Mouse (Mus musculus) midbrain, embryonic 10.5 days (tissue): Measurements from ENCODE around the gene Cox4i1. TPM values are rescaled to one million over a fixed set of nuclear protein-coding genes. Genes with fewer than 3 reads are reported as not detected.
A peak's percentile ranks its signal among the peaks of the same experiment; 100 is the strongest.
"Not testable (repeated sequence)": the region's sequence is repeated elsewhere in the genome, so short reads cannot be mapped to it uniquely, and the experiment has no call there.

Source experiments
- DNase-seq: peaks from one replicate; pipeline ENCODE4 v3.0.0-alpha.2; 2017; ENCODE audit warnings: low spot score
- H3K27ac ChIP-seq: fragments of 300-500 bp; sonication (generic); replicated peaks from 2 replicates; pipeline ENCODE4 v1.5.1; 2016; ENCODE audit warnings: mild to moderate bottlenecking
- H3K27me3 ChIP-seq: fragments of 300-500 bp; sonication (generic); 2 replicates; pipeline ENCODE4 v1.6.1; 2016; ENCODE audit warnings: low read depth, mild to moderate bottlenecking; ENCODE audit not compliant: poor library complexity, severe bottlenecking
- H3K36me3 ChIP-seq: fragments of 300-500 bp; sonication (generic); 2 replicates; pipeline ENCODE4 v1.6.1; 2016; ENCODE audit warnings: mild to moderate bottlenecking, moderate library complexity
- H3K4me1 ChIP-seq: fragments of 300-500 bp; sonication (generic); 2 replicates; pipeline ENCODE4 v1.6.1; 2016
- H3K4me3 ChIP-seq: fragments of 300-500 bp; sonication (generic); 2 replicates; pipeline ENCODE4 v1.5.1; 2016; ENCODE audit warnings: mild to moderate bottlenecking, moderate library complexity
- H3K9me3 ChIP-seq: fragments of 300-500 bp; sonication (generic); replicated peaks from 2 replicates; pipeline ENCODE4 v1.6.1; 2016; ENCODE audit warnings: mild to moderate bottlenecking
- WGBS: fragments of 180-500 bp; shearing (Covaris S2); methylation state at CpG from one replicate; pipeline ENCODE4 v1.1.7; 2016; 5-methylcytosine and 5-hydroxymethylcytosine counted together
- polyA plus RNA-seq: library from polyadenylated mRNA; unstranded; fragments of >200 nt; fragmentation: Nextera tagmentation; extraction: Ambion mirVana; gene quantifications from 2 replicates; pipeline ENCODE4 v1.2.1, GENCODE M21; 2016

Gene Cox4i1
- polyA plus RNA-seq, 1 experiment from 2014 or later = 963 TPM

DNA sequence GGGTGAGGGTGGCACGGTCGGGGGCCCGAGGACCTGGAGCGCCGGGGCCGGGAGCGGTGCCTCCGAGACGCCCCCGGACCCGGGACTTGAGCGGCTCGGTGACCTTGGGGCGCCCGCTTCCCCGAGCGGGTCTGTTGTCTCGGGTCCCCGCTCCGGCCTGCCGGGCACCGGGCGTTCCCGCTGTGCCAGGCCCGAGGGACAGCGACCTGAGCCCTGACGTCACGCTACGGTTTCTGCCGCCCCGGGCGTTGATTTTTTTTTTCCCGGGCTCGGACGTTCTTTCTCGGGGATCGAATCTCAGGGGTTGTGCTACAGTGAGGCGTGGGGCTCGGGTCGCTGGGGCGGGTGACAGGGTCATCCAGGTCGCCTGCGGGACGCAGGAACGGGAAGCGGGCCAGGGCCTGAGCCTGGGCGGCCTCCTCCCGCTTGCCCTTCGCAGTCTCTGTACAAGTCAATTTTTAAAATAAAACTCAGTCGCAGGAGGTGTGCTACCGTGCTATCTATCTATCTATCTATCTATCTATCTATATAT is 418 bp downstream of the Cox4i1 start, which contains the start of gene Emc8:
Gene Emc8 (minus strand): TSS at position 200 of the 532 bp plus-strand sequence.
- WGBS = under 1% methylated on average over 51 of the region's 51 CpGs
- peak within 1 kb of the TSS; percentile 98 for H3K4me3 ChIP-seq

DNA sequence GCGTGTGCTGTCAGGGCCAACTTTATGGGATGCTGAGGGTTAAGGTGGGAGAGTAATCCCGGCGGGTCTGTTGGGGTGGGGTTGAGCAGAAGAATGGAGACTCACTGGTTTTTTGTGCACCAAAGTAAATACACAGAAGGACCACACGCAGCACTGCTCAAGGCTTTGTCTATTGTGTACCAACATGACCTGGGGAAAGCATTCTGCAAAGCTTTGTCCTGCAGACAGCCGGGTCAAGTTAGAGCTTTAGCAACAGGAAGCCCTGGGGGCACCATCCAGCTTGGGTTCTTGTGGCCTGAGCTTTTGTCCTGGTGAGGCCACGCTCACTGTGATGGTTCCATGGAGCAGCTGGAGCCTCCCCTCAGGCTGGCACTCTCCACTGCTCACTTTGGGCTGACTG is 3.8 kb downstream of the Cox4i1 start:
- H3K27me3 ChIP-seq = no peaks in the 10 kb centered on the region
- WGBS = 69% methylated on average over 6 of the region's 6 CpGs
- peaks cover 57% of the 10 kb centered on the region for H3K36me3 ChIP-seq
- H3K4me1 ChIP-seq = peaks cover 43% of the 10 kb centered on the region
- no peak for DNase-seq
- H3K27ac ChIP-seq = no peak overlapping the region
- H3K9me3 ChIP-seq = no peaks in the 10 kb centered on the region
- H3K4me3 ChIP-seq = no peak overlapping the region

More for the DNA sequence above, 418 bp downstream of the Cox4i1 start, which contains the start of gene Emc8:
- Histone ChIP-seq H3K9me3 (no peaks in the 10 kb centered on the region), H3K27me3 (no peaks in the 10 kb centered on the region), H3K36me3 (peaks cover 62% of the 10 kb centered on the region), H3K27ac (peak within 1 kb of the TSS; percentile 92), H3K4me1 (peaks cover 71% of the 10 kb centered on the region)
- DNase-seq = no peak

DNA sequence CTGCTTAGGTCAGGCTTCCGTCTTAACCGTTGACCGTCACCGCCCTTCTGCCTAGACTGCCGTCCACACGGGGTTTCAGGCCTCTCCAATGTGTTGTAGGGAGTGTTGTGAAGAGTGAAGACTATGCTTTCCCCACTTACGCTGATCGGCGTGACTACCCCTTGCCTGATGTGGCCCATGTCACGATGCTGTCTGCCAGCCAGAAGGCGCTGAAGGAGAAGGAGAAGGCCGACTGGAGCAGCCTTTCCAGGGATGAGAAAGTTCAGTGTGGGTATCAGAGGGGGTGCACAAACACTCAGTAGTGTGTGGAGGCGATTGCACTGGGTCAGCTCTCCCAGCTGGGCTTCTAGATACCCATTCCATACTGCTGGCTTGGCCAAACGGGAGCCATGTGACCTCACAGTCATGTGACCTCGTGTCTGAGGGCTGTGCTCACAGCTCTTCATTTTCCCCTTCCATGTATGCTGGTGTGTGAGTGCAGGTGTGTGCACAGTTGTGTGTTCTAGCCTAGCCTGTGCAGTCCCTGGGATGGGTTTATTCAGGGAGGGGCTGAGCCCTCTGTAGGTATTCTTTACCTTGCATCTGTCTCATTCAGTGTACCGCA is 4.7 kb downstream of the Cox4i1 start:
- Histone ChIP-seq H3K36me3 (peaks cover 57% of the 10 kb centered on the region), H3K4me3 (no peak overlapping the region), H3K4me1 (peaks cover 37% of the 10 kb centered on the region), H3K9me3 (no peaks in the 10 kb centered on the region), H3K27me3 (no peaks in the 10 kb centered on the region), H3K27ac (no peak overlapping the region)
- no peak for DNase-seq
- WGBS = 93% methylated on average over 16 of the region's 16 CpGs

DNA sequence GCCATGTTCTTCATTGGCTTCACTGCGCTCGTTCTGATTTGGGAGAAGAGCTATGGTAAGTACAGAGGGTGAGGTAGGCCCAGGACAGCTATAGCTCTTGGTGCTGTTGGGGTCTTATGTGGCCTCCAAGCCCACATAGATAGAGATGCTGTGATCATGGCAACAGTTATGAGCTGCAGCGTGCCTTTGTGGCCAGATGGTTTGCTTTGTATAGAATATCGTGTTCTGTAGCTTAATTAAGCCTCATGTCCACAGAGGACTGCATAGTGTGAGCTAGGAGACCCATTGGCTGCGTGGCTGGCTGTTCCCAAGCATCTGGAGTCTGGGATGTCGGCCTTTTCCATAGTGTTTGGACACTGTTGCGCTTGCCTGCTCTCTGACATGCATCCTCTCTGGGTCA is 5.3 kb downstream of the Cox4i1 start:
- peaks cover 57% of the 10 kb centered on the region for H3K36me3 ChIP-seq
- no peak for DNase-seq
- peaks cover 35% of the 10 kb centered on the region for H3K4me1 ChIP-seq
- H3K9me3 ChIP-seq = no peaks in the 10 kb centered on the region
- no peak overlapping the region for H3K4me3 ChIP-seq
- no peaks in the 10 kb centered on the region for H3K27me3 ChIP-seq
- WGBS = 99% methylated on average over 7 of the region's 7 CpGs
- no peak overlapping the region for H3K27ac ChIP-seq

DNA sequence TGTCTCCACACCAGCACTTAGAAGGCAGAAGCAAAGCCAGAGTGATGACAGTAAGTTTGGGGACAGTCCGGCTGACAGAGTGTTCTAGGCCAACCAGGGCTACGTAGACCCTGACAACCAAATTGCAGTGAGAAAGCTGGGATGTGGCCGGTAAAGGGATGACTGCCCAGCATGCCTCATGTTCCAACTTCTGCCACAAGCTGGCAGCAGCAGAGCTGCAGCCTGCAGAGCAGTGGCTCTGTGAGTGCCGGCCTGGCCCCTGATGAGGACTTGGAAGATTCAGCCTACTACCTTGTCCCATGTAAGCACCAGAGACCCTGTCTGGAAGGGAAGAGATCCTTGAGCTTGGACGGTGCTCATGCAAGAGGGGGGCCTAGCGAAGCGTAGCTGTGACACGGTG is 7.7 kb downstream of the Cox4i1 start:
- no peak for DNase-seq
- Histone ChIP-seq H3K4me1 (peaks cover 18% of the 10 kb centered on the region), H3K36me3 (peaks cover 45% of the 10 kb centered on the region), H3K9me3 (no peaks in the 10 kb centered on the region), H3K27ac (no peak overlapping the region), H3K27me3 (0 out of 2 replicates have a peak, but pooled peaks cover 9% of the 10 kb centered on the region), H3K4me3 (no peak overlapping the region)
- WGBS = 77% methylated on average over 8 of the region's 8 CpGs

DNA sequence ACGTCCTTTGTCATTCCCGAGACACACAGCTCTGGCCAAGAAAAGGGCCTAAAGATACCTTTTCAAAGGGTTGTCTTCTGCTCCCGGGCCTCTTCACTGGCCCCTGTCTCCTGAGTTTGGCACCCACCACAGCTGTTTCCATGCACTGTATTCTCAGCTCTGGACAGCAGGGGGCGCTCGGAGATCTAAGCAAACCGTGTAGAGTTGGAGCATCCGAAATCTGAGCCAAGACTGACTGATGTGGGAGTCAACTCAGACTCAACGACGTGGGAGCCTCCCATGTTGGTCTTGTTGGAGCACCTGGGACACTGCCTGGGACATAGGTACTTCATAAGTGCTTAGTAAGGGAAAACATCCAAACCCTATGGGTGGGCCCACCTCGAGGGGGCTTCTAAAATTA is 10.4 kb downstream of the Cox4i1 start:
- Histone ChIP-seq H3K4me3 (no peak overlapping the region), H3K27ac (no peak overlapping the region), H3K4me1 (peaks cover 3% of the 10 kb centered on the region; the same call in 1 of the 2 replicates), H3K9me3 (no peaks in the 10 kb centered on the region), H3K36me3 (peaks cover 18% of the 10 kb centered on the region), H3K27me3 (peaks cover 22% of the 10 kb centered on the region; the same call in 1 of the 2 replicates)
- 16% methylated on average over 10 of the region's 10 CpGs for WGBS
- peak; percentile 83 for DNase-seq

DNA sequence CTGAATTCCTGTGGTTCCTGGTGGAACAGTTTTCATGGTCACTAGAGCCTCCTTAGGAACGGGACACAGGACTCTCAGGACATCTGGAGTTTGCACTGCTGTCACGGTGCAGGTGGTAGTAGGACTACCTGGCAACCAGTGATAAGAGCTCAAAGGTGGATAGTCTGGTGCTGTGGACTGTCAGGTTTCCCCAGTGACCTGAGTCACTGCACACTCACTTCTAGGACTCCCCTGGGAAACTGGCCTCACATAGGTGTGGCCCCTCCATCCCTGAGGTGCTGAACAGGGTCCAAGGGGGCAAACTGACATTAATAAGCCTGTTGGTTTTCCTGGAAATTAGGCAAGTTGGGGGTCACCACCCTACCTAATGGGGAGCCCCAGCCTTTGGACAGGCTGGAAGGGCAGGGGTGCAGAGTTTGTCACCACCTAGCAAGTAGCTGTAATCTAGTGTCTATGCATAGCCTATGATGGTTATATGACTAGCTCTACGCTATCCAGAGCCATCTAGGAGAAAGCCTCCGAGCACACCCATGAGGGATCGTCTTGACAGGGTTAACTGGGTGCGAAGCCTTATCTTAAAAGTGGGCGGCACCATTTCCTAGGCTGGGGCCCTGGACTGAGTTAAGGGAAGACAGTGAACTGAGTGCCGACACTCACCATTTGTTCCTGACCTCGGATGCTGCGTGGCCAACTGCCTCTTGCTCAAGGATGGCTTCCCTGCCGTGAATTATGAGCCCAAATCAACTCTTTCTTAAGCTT is 11.8 kb downstream of the Cox4i1 start:
- DNase-seq = no peak
- Histone ChIP-seq H3K4me3 (no peak overlapping the region), H3K27ac (no peak overlapping the region), H3K9me3 (no peaks in the 10 kb centered on the region), H3K4me1 (peaks cover 7% of the 10 kb centered on the region; the same call in 1 of the 2 replicates), H3K36me3 (peaks cover 8% of the 10 kb centered on the region; the same call in 1 of the 2 replicates), H3K27me3 (peaks cover 23% of the 10 kb centered on the region; the same call in 1 of the 2 replicates)
- 80% methylated on average over 11 of the region's 11 CpGs for WGBS

DNA sequence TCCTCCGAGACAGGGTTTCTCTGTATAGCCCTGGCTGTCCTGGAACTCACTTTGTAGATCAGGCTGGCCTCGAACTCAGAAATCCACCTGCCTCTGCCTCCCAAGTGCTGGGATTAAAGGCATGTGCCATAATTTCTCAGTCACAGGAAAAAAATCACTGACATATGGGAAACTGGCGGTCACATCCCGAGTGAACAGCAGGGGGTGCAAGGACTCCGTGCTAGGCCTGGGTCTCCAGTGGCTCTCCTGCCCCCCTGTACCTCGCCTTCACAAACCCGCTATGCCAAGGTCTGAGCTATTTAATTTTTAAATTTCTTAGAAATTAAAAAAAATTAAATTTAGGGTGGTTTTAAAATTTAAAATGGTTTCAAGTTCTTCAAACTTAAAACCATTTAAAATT is 12.4 kb downstream of the Cox4i1 start:
- 68% methylated on average over 7 of the region's 7 CpGs for WGBS
- H3K4me3 ChIP-seq = not testable (repeated sequence)
- peak; percentile 26 for DNase-seq

DNA sequence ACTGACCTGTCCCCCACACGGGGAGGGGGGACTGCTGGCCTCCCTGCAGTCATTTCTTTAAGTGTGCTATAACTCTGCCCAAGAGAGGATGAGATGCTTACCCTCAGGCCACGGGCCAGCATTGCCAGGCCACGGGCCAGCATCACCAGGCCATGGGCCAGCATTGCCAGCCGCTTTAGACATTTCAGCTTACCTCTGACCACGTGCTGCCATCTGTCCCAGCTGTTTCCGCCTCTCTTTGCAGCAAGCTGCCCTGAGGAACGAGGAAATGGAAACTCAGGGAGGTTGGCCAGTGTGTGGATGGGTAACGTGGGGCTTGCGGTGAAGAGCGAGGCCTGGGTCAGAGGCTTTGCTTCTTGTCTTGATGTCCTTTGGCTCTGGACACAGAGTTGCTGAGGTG is 13.1 kb downstream of the Cox4i1 start:
- Histone ChIP-seq H3K4me3 (no peak overlapping the region), H3K27ac (no peak overlapping the region), H3K36me3 (no peaks in the 10 kb centered on the region), H3K27me3 (peaks cover 27% of the 10 kb centered on the region; the same call in 1 of the 2 replicates), H3K4me1 (peaks cover 13% of the 10 kb centered on the region), H3K9me3 (no peaks in the 10 kb centered on the region)
- DNase-seq = no peak
- WGBS = 80% methylated on average over 10 of the region's 10 CpGs

More for the DNA sequence above, 12.4 kb downstream of the Cox4i1 start:
- Histone ChIP-seq H3K4me1 (peaks cover 13% of the 10 kb centered on the region), H3K27me3 (peaks cover 23% of the 10 kb centered on the region; the same call in 1 of the 2 replicates)
- not testable (repeated sequence) for H3K9me3 ChIP-seq, H3K27ac ChIP-seq, H3K36me3 ChIP-seq

DNA sequence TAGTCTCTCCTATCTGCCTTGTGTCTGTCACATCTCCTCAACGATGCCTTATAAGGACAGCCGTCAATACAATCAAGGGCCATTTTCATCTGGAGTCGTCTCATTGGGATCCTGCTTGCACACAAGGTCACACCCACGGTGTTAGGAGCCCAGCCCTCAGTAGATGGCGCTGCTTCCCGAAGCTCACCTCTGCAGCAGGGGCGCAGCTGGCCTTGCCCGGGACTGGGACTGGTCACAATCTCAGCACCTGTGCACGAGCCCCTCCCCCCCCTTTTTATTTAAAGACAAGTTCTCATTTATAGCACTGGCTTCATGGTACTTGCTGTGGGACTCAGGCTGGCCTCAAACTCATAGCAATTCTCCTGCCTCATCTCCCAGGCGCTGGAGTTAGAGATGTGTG is 15.6 kb downstream of the Cox4i1 start:
- Histone ChIP-seq H3K27me3 (peaks cover 37% of the 10 kb centered on the region), H3K36me3 (no peaks in the 10 kb centered on the region), H3K4me3 (no peak overlapping the region), H3K9me3 (no peaks in the 10 kb centered on the region), H3K27ac (no peak overlapping the region), H3K4me1 (peaks cover 13% of the 10 kb centered on the region)
- 19% methylated on average over 10 of the region's 10 CpGs for WGBS
- peak; percentile 64 for DNase-seq

DNA sequence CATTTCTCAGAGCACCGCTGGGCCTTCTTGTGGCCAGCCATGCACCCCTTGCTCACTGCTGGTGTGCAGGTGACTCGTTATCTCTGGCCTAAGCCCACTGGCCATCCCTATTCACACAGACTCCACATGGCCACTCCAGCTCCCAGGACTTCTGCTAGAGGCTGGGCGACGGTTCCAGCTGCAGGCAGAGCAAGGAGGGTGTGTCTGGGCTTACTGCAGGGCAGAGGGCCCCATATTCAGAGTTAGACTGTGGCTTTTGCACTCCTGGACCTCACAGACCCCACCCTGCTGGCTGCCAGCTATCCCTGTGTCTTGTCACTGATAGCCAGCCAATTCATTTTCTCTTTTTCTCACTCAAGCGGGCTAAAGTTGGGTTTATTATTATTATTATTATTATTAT is 16.1 kb downstream of the Cox4i1 start:
- no peak for DNase-seq
- H3K27ac ChIP-seq = no peak overlapping the region
- peaks cover 10% of the 10 kb centered on the region; the same call in 1 of the 2 replicates for H3K4me1 ChIP-seq
- WGBS = 66% methylated on average over 5 of the region's 5 CpGs
- H3K9me3 ChIP-seq = no peaks in the 10 kb centered on the region
- no peak overlapping the region for H3K4me3 ChIP-seq
- no peaks in the 10 kb centered on the region for H3K36me3 ChIP-seq
- H3K27me3 ChIP-seq = peaks cover 37% of the 10 kb centered on the region

DNA sequence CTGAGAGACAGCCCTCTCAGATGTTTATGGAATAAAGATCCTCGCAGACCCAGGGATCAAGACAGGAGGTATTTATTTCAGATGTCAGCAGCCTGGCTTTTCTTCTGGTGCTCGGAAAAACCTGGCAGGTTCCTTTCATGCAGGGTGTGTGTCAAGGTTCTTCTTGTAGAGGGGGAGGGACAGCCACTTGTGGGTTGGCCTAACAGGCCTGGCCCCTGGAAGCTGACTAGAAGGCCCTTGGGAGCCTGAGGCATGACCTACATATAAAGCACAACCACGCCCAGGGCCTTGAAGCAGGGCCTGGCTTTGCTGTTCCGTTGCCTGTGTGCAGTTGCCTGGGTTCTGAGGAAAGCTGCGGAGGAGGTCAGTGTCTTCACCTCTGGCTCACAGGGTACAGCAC is 17.1 kb downstream of the Cox4i1 start:
- H3K27ac ChIP-seq = no peak overlapping the region
- 83% methylated on average over 5 of the region's 5 CpGs for WGBS

DNA sequence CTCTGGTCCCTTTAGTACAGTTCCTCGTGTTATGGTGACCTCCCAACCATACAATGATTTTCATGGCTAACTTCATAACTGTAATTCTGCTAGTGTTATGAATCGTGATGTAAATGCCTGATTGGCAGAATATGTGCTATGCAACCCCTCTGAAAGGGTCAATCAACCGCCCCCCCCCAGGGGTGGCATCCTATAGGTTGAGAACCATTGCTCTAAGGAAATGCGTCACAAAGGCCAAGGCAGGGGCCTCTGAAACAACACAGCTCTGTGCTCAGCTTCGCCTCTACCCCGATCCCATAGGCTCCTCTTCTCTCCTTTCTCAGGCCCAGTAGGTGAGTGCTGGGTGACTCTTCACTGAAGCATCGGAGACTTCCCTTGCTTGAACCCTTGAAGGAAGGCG is 17.6 kb downstream of the Cox4i1 start:
- no peaks in the 10 kb centered on the region for H3K9me3 ChIP-seq
- H3K27ac ChIP-seq = no peak overlapping the region
- no peaks in the 10 kb centered on the region for H3K36me3 ChIP-seq
- H3K27me3 ChIP-seq = peaks cover 29% of the 10 kb centered on the region
- WGBS = 83% methylated on average over 8 of the region's 8 CpGs
- H3K4me1 ChIP-seq = peaks cover 10% of the 10 kb centered on the region; the same call in 1 of the 2 replicates
- DNase-seq = no peak
- no peak overlapping the region for H3K4me3 ChIP-seq

More for the DNA sequence above, 17.1 kb downstream of the Cox4i1 start:
- Histone ChIP-seq H3K9me3 (no peaks in the 10 kb centered on the region), H3K4me1 (peaks cover 10% of the 10 kb centered on the region; the same call in 1 of the 2 replicates), H3K4me3 (no peak overlapping the region), H3K27me3 (peaks cover 29% of the 10 kb centered on the region), H3K36me3 (no peaks in the 10 kb centered on the region)
- DNase-seq = no peak
